Mouse (Mus musculus): Measurements from ENCODE around the gene Pgm5.

GRCm38 (mm10) chr19:24902256-24902655 lies 40.6 kb upstream of the Pgm5 start:
- TF ChIP-seq CTCF (IDR thresholded peaks at IDR 0.05 in 2 of 3, conservative IDR thresholded peaks at IDR 0.05 in 1 of 3; ENCODE audit: control insufficient read depth in 1 of 3, insufficient read depth in 1 of 3, low read depth in 2 of 3, low read length in 3 of 3, poor library complexity in 1 of 3, severe bottlenecking in 1 of 3) (peak in 2 of 3 experiments; percentile 3 to 4; a peak in 1 of 6 replicates), POLR2AphosphoS5 (IDR thresholded peaks at IDR 0.05; ENCODE audit: borderline replicate concordance, low read depth, low read length) (no peak), GATA1 (IDR thresholded peaks at IDR 0.05; ENCODE audit: low read depth, low read length) (no peak), E2F4 (IDR thresholded peaks at IDR 0.05; ENCODE audit: borderline replicate concordance, low read depth, low read length) (no peak), ETS1 (IDR thresholded peaks at IDR 0.05; ENCODE audit: low read depth, low read length) (no peak), MAX (IDR thresholded peaks at IDR 0.05; ENCODE audit: low read length) (no peak), POLR2A (IDR thresholded peaks at IDR 0.05; ENCODE audit: control insufficient read depth in 1 of 2, insufficient read depth in 1 of 2, low read depth in 1 of 2, low read length in 2 of 2, poor library complexity in 1 of 2) (no peak), ZKSCAN1 (IDR thresholded peaks at IDR 0.05; ENCODE audit: low read depth, low read length) (no peak), USF1 (IDR thresholded peaks at IDR 0.05; ENCODE audit: low read depth, low read length) (no peak), KAT2A (conservative IDR thresholded peaks at IDR 0.05; ENCODE audit: low read depth, low read length) (no peak), MAFK (IDR thresholded peaks at IDR 0.05; ENCODE audit: borderline replicate concordance, low read depth, low read length) (no peak), RAD21 (IDR thresholded peaks at IDR 0.05; ENCODE audit: low read depth, low read length) (no peak)

Data from MEL (cell line).